Mouse (Mus musculus): ENCODE measurements around the gene Maco1. TPM values are rescaled to one million over a fixed set of nuclear protein-coding genes. Genes with fewer than 3 reads are reported as not detected.

Maco1 gene
- polyA plus RNA-seq, 1 experiment from 2014 or later: 19.0 TPM

DNA sequence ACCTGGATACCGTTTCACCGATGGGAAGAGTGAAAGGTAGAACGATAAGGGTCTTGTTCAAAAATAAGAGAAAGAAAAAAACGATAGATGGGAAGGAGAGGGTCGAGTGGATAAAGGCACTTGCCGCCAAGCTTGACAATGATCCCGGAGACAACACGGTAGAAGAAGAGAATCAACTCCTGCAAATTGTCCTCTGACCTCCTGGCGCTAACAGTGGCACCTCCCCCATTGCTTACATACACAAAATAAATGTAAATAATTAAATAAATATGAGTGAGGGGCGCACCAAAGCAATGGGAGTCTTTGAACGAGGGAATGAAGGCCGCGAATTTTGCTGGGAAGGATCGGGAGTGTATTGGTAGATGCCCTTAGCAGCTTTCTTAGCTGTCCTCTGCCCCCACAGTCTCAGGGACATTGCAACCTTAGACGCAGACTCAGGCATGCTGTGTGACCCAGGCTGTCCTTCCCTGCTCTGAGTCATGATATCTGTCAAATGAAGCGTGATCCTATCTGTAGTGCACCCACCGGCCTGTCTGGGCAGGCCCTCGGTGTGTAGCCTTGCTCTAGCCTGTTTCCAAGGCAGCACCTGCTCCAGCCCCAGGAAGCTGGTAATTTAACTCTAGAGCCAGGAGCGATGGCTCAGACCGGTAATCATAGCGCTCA, 84.8 kb downstream of the Maco1 start:
- Histone ChIP-seq H3K9ac (ENCODE audit: low read depth, low read length) (peak overlapping the region; percentile 82), H3K9me3 (ENCODE audit: control insufficient read depth) (no peaks in the 10 kb centered on the region), H3K36me3 (ENCODE audit: control insufficient read depth, insufficient read depth) (no peaks in the 10 kb centered on the region), H3K27me3 (replicated peaks; ENCODE audit: control insufficient read depth, insufficient read depth, low read length) (no peaks in the 10 kb centered on the region), H3K27ac (ENCODE audit: low read depth, low read length) (no peak overlapping the region), H3K4me2 (replicated peaks; ENCODE audit: low read depth) (peak overlapping the region; percentile 98), H3K4me1 (replicated peaks; ENCODE audit: control insufficient read depth, insufficient read depth, low read length) (no peaks in the 10 kb centered on the region), H3K4me3 (ENCODE audit: low read depth, low read length) (peak overlapping the region; percentile 68)
- no peak for TF ChIP-seq CTCF (IDR thresholded peaks at IDR 0.05; ENCODE audit: low read depth)
- 14% methylated on average over 21 of the region's 21 CpGs for WGBS
- no peak for ATAC-seq

DNA sequence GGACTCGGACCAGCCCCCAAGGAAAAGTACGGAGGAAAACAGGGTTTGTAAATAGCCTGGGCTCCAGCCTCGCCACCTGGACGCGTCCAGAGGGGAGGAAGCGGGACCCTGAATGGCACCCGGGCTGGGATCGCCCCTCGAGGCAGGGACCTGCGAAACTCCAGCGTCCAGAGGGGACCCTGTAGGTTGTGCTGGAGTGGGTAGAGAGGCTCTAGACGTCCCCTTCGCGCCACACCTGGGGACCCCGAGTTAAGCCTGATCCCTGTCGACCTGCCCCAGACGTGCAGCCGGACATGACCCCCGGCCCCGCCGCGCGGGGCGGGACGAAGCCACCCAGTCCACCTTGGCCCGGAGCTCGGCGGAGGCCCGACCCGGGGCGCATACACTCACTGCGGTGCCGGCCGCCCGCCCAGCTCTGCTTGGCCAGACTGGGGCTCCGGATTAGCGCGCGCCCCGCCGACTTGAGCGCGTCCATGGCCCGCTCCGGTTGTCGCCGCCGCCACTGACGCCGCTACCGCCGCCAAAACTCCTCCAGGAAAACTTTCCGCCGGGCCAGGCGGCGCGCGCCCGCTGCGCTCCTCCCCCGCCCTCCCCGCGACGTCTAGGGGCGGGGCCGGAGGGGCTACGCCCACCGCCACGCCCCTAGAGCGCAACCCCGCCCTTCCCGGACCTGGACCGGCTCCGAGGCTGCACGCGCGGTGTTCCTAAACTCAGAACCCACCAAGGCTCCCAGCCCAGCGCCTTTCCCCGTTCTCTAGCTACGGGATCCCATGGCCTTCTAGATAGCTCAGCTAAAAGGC, 85.5 kb downstream of the Maco1 start, which contains the start of gene Ldlrap1:
Gene Ldlrap1 (minus strand): TSS at position 599 of the 800 bp plus-strand sequence.
- H3K4me3 ChIP-seq (ENCODE audit: low read depth, low read length): peak within 1 kb of the TSS; percentile 68
- no peaks in the 10 kb centered on the region for H3K36me3 ChIP-seq (ENCODE audit: control insufficient read depth, insufficient read depth)
- TF ChIP-seq CTCF (IDR thresholded peaks at IDR 0.05; ENCODE audit: low read depth): no peak
- 0 out of 2 replicates have a peak, but pooled peaks cover 2% of the 10 kb centered on the region for H3K4me1 ChIP-seq (replicated peaks; ENCODE audit: control insufficient read depth, insufficient read depth, low read length)
- under 1% methylated on average over 79 of the region's 80 CpGs for WGBS
- H3K27ac ChIP-seq (ENCODE audit: low read depth, low read length): peak within 1 kb of the TSS; percentile 68
- H3K4me2 ChIP-seq (replicated peaks; ENCODE audit: low read depth): peak within 1 kb of the TSS; percentile 98
- no peaks in the 10 kb centered on the region for H3K9me3 ChIP-seq (ENCODE audit: control insufficient read depth)
- peak within 1 kb of the TSS; percentile 82 for H3K9ac ChIP-seq (ENCODE audit: low read depth, low read length)
- peak; percentile 81 for ATAC-seq
- no peaks in the 10 kb centered on the region for H3K27me3 ChIP-seq (replicated peaks; ENCODE audit: control insufficient read depth, insufficient read depth, low read length)

DNA sequence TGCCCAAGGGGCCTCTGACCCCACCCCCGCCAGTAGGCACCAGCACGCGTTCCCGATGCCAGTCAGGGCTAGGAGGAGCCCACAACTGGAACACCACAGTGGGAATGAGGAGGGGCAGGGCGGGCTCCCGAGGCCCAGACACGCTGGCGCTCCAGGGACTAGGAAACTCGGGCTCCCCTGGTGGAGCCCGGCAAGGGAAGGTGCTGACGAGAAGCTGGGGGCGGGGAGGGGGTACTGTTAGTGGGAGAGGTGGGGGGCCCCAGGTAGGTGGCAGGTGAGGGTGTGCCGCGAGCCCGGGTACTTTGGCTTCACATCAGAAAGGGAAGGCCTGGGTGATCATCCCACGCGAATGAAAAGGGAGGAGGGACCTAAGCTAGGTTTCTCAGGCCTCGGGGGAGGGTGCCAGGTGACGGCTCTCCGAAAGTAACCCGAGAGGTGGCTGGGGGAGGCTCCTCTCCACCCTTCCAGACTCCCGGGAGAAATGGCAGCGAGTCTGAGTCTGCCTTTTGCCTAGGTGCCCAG, 86.2 kb downstream of the Maco1 start:
- peak overlapping the region; percentile 68; the same call in 1 of the 2 replicates for H3K27ac ChIP-seq (ENCODE audit: low read depth, low read length)
- no peaks in the 10 kb centered on the region for H3K27me3 ChIP-seq (replicated peaks; ENCODE audit: control insufficient read depth, insufficient read depth, low read length)
- peak; percentile 39 for TF ChIP-seq CTCF (IDR thresholded peaks at IDR 0.05; ENCODE audit: low read depth)
- peak overlapping the region; percentile 98 for H3K4me2 ChIP-seq (replicated peaks; ENCODE audit: low read depth)
- peak overlapping the region; percentile 68 for H3K4me3 ChIP-seq (ENCODE audit: low read depth, low read length)
- no peaks in the 10 kb centered on the region for H3K36me3 ChIP-seq (ENCODE audit: control insufficient read depth, insufficient read depth)
- 3% methylated on average over 22 of the region's 23 CpGs for WGBS
- no peaks in the 10 kb centered on the region for H3K9me3 ChIP-seq (ENCODE audit: control insufficient read depth)
- ATAC-seq: peak; percentile 28; the same call in 1 of the 2 replicates
- peak overlapping the region; percentile 82 for H3K9ac ChIP-seq (ENCODE audit: low read depth, low read length)
- H3K4me1 ChIP-seq (replicated peaks; ENCODE audit: control insufficient read depth, insufficient read depth, low read length): 0 out of 2 replicates have a peak, but pooled peaks cover 2% of the 10 kb centered on the region

DNA sequence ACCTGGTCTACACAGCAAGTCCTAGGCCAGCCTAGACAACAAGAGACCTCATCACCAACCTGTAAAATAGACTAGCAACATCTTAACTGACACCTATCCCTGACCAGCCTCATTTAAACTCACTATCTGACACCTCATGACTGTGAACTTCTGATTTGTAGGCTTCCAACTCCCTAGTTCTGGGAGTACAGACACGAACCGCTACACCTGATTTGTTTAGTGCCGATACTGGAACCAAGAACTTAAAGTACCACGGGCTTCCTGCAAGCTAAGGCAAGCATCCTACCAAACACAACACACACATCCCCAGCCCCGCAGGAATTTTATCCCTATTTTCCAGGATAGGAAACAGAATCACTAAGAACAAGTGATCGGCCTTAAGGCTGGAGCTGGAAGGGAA, 86.9 kb downstream of the Maco1 start:
- 75% methylated on average over 6 of the region's 6 CpGs for WGBS
- H3K27ac ChIP-seq (ENCODE audit: low read depth, low read length): no peak overlapping the region
- no peaks in the 10 kb centered on the region for H3K9me3 ChIP-seq (ENCODE audit: control insufficient read depth)
- no peak overlapping the region; the same call in 1 of the 2 replicates for H3K4me3 ChIP-seq (ENCODE audit: low read depth, low read length)
- ATAC-seq: no peak
- no peak overlapping the region for H3K9ac ChIP-seq (ENCODE audit: low read depth, low read length)
- H3K27me3 ChIP-seq (replicated peaks; ENCODE audit: control insufficient read depth, insufficient read depth, low read length): no peaks in the 10 kb centered on the region
- no peaks in the 10 kb centered on the region for H3K36me3 ChIP-seq (ENCODE audit: control insufficient read depth, insufficient read depth)
- TF ChIP-seq CTCF (IDR thresholded peaks at IDR 0.05; ENCODE audit: low read depth): no peak
- 0 out of 2 replicates have a peak, but pooled peaks cover 2% of the 10 kb centered on the region for H3K4me1 ChIP-seq (replicated peaks; ENCODE audit: control insufficient read depth, insufficient read depth, low read length)
- H3K4me2 ChIP-seq (replicated peaks; ENCODE audit: low read depth): peak overlapping the region; percentile 98

DNA sequence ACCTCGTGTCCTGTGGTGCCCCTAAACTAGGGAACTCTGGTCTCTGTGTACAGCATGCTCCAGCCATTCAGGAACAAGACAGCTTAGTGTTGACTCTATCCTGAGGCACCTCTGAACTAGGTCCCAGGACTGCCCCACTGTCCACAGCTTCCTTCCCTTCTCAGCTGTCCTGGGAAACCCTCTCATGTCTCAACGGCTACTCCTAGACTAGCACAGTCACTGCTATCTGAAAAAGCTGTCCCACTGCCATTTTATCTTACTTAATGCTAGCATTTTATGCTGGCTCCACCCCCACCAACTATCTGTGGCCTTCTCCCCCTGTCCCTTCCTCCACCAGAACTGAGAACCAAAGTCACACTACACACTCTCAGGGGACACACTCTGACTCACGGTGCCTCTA, 88.8 kb downstream of the Maco1 start:
- no peak for TF ChIP-seq CTCF (IDR thresholded peaks at IDR 0.05; ENCODE audit: low read depth)
- H3K4me2 ChIP-seq (replicated peaks; ENCODE audit: low read depth): no peak overlapping the region
- no peaks in the 10 kb centered on the region for H3K27me3 ChIP-seq (replicated peaks; ENCODE audit: control insufficient read depth, insufficient read depth, low read length)
- H3K4me1 ChIP-seq (replicated peaks; ENCODE audit: control insufficient read depth, insufficient read depth, low read length): peaks cover 20% of the 10 kb centered on the region
- 42% methylated on average over 3 of the region's 3 CpGs for WGBS
- no peaks in the 10 kb centered on the region for H3K36me3 ChIP-seq (ENCODE audit: control insufficient read depth, insufficient read depth)
- no peaks in the 10 kb centered on the region for H3K9me3 ChIP-seq (ENCODE audit: control insufficient read depth)
- peak overlapping the region; percentile 11; the same call in 1 of the 2 replicates for H3K27ac ChIP-seq (ENCODE audit: low read depth, low read length)
- no peak overlapping the region for H3K4me3 ChIP-seq (ENCODE audit: low read depth, low read length)
- no peak for ATAC-seq
- no peak overlapping the region for H3K9ac ChIP-seq (ENCODE audit: low read depth, low read length)

DNA sequence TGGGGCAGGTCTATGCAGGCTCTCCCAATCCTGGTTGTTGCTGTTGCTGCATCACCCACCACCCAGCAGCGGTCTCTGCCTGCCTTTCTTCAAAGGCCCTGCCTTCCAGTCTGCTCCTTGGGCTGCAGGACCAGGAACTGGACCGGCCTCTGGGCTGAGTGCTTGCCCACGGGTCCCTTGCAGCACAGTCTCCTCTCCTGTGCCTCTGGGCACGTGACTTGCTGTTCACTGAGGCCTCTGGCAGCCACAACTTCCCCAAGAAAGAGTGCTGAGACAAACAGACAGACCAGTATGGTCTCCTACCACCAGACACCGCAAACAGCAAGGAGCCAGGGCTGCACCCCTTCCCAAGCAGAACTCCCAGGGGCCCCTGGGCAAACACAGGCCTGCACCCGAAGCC, 90.8 kb downstream of the Maco1 start:
- Histone ChIP-seq H3K9me3 (ENCODE audit: control insufficient read depth) (no peaks in the 10 kb centered on the region), H3K4me2 (replicated peaks; ENCODE audit: low read depth) (no peak overlapping the region), H3K4me1 (replicated peaks; ENCODE audit: control insufficient read depth, insufficient read depth, low read length) (peaks cover 20% of the 10 kb centered on the region), H3K36me3 (ENCODE audit: control insufficient read depth, insufficient read depth) (no peaks in the 10 kb centered on the region), H3K9ac (ENCODE audit: low read depth, low read length) (no peak overlapping the region), H3K27me3 (replicated peaks; ENCODE audit: control insufficient read depth, insufficient read depth, low read length) (no peaks in the 10 kb centered on the region), H3K27ac (ENCODE audit: low read depth, low read length) (no peak overlapping the region), H3K4me3 (ENCODE audit: low read depth, low read length) (no peak overlapping the region)
- TF ChIP-seq CTCF (IDR thresholded peaks at IDR 0.05; ENCODE audit: low read depth): no peak
- no peak for ATAC-seq
- 57% methylated on average over 6 of the region's 6 CpGs for WGBS
